Mouse (Mus musculus) E14TG2a.4 (cell line): ENCODE results near the gene Arhgap15.

ENCODE experiments used
- H3K27me3 ChIP-seq: 2 replicates; pipeline ENCODE4 v1.6.1; 2014; ENCODE audit warnings: low read length, control low read depth; ENCODE audit not compliant: insufficient read depth
- H3K36me3 ChIP-seq: 2 replicates; pipeline ENCODE4 v1.6.1; 2014; ENCODE audit warnings: low read length, control low read depth; ENCODE audit not compliant: insufficient read depth
- H3K4me1 ChIP-seq: replicated peaks from 2 replicates; pipeline ENCODE4 v1.6.1; 2014; ENCODE audit warnings: low read depth, low read length, control low read depth
- H3K4me3 ChIP-seq: replicated peaks from 2 replicates; pipeline ENCODE4 v1.5.1; 2014; ENCODE audit warnings: mild to moderate bottlenecking, low read length
- H3K9me3 ChIP-seq: 2 replicates; pipeline ENCODE4 v1.6.1; 2014; ENCODE audit warnings: low read length, control low read depth
- CTCF ChIP-seq: conservative IDR thresholded peaks from 2 replicates; pipeline ENCODE4 v1.5.1; 2014; ENCODE audit warnings: low read length
- NANOG ChIP-seq: IDR thresholded peaks from 2 replicates; pipeline ENCODE4 v1.6.1; 2014; ENCODE audit warnings: borderline replicate concordance, low read length, mixed read lengths
- POU5F1 ChIP-seq: IDR thresholded peaks from 2 replicates; pipeline ENCODE4 v1.6.1; 2014; ENCODE audit warnings: low read length, borderline replicate concordance

Gene Arhgap15

DNA sequence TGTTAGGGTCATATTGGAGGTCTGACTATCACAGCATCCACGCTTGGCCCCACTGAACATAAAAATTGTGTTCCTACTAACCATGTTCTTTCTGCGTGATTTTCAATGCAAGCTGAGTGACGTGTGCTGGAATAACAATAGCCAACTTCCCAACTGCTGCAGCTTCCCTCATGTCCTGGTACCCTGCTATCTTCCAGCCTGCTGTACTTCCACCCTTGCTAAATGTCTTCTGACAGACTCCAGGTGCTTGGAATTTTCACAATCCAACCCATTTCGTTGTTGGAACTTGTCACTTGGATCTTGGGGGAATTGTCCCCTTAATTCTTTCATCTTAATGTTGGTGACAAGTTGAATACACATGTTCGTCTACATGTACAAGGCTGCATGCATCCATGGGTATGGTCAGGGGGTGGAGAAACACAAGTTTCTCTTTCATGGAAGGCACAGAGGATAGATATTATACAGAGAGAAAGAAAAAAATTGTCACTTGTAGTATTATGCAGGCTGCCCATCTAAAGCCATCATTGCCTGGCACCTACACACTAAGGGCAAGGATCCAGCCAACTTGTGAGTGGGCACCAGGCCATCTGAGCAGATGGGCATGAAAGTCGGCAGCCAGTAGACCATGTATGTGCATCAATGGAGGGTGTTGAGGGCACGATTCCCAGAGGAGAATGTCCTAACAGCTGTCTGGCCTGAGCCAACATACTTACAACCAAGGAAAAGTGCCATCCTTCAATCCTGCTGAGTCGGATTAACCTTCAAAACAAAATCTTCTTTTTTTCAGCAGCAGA is 68.4 kb downstream of the Arhgap15 start:
- H3K36me3 ChIP-seq, result no peaks in the 10 kb centered on the region
- no peak overlapping the region for H3K4me3 ChIP-seq
- H3K27me3 ChIP-seq, result no peaks in the 10 kb centered on the region
- H3K4me1 ChIP-seq, result no peaks in the 10 kb centered on the region
- no peak for TF ChIP-seq NANOG
- TF ChIP-seq POU5F1, result no peak
- TF ChIP-seq CTCF, result no peak
- no peaks in the 10 kb centered on the region for H3K9me3 ChIP-seq

DNA sequence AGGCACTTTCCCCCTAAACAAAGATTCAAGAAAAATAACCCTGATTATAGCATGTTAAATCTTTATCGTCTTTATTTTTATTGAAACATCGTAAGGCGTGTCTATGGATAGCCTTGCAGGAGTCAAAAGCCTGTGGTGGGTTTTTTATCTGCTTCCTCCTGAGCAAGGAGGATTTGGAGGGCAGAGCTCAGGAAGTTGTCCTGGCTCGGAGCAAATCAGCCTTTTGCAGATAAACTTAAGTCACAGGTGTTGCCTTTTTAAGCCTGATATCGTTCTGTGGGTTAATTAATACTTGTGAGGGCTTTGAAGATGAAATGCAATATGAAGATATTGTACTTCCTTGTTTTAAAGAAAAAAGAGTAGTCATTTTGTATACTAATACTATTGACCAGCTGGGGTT is 87.3 kb downstream of the Arhgap15 start:
- TF ChIP-seq CTCF (no peak), POU5F1 (no peak), NANOG (no peak)

DNA sequence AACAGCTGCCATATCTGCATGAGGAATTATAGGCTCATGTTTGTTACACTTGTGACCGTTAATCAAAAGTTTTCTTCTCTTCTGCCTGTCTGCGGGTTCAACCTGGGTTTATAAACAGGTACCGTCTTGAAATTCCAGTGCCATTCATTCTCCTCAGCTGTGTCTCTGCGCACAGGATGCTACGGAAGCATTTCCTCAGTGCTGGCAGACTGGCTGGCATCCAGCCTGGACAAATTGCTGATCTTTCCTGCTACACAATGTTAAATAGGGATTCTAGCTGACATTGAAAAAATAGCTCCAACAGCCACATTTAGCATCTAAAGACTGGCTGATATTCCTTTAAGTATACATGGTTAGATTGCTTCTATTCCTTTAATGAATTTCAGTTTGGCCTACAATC is 93.0 kb downstream of the Arhgap15 start:
- TF ChIP-seq NANOG (no peak), POU5F1 (no peak), CTCF (no peak)
- Histone ChIP-seq H3K36me3 (no peaks in the 10 kb centered on the region), H3K27me3 (no peaks in the 10 kb centered on the region), H3K4me3 (no peak overlapping the region), H3K9me3 (no peaks in the 10 kb centered on the region), H3K4me1 (no peaks in the 10 kb centered on the region)

More for the DNA sequence above, 87.3 kb downstream of the Arhgap15 start:
- no peaks in the 10 kb centered on the region for H3K4me1 ChIP-seq
- no peaks in the 10 kb centered on the region for H3K27me3 ChIP-seq
- H3K9me3 ChIP-seq, result no peaks in the 10 kb centered on the region
- H3K4me3 ChIP-seq, result no peak overlapping the region
- no peaks in the 10 kb centered on the region for H3K36me3 ChIP-seq

DNA sequence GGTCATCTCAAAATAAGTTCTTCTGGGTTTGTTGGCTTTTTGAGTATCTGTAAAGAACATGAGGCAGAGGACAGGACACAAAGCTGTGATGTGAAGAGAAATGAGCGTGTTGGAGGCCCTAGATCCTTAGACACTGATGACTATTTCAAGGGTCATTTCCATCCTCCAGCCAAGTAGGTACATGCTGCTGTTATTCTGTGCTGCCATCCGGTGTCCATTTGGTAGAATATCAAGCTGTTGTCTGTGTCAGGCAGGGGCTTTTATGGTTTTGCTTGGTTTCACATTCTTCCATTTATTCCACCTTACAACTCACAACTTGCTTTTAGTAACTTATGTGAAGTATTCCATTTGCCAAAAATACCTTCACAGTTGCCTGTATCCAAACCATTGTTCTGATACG is 102.6 kb downstream of the Arhgap15 start:
- Histone ChIP-seq H3K4me3 (no peak overlapping the region), H3K4me1 (no peaks in the 10 kb centered on the region), H3K27me3 (no peaks in the 10 kb centered on the region), H3K9me3 (no peaks in the 10 kb centered on the region), H3K36me3 (no peaks in the 10 kb centered on the region)
- TF ChIP-seq CTCF (peak; percentile 28), POU5F1 (no peak)

DNA sequence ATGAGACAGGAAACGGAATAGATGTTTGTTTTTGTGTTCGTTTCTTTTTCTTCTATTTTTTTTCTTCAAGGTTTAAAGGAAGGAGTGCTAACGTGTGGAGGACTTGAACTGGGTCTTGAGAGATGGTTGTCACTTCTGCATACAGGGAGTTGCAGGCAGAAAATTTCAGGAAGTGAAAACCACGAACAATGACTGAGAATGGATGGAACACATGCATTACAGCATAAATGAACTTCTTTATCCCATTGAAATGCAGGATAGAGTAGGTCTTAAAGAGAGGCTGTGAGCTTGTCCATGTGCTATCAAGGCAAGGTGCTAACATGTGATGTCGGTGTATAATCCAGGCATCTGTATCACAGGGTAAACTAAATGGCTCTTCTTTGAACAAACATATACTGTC is 114.1 kb downstream of the Arhgap15 start:
- Histone ChIP-seq H3K36me3 (no peaks in the 10 kb centered on the region), H3K9me3 (no peaks in the 10 kb centered on the region), H3K4me3 (no peak overlapping the region), H3K27me3 (no peaks in the 10 kb centered on the region), H3K4me1 (no peaks in the 10 kb centered on the region)
- no peak for TF ChIP-seq CTCF
- no peak for TF ChIP-seq POU5F1

DNA sequence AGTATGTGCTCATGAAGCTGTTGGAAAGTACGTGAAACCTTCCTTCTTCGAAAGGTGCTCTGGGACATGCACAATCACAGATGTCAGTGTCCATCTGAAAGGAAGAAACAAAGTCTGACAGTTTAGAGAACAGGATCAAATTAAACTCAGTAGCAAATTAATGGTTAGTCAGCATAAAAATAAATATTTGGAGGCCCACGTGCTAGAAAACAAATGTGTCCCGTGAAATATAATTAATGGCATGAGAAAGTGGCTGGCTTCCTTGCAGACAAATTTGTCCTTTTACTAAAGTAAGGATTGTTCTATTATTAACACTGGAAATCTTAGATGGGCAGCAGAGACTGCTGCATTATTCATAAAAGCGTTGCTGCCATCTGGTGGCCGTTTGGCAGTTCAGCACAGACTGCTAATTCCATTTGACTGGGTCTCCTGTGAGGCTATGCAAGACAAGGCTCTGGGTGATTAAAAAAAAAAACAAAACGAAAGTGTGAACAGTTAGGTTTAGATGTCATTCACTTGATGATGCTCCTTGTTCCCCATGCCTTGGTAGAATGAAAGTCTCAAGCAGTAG is 153.9 kb downstream of the Arhgap15 start:
- H3K4me3 ChIP-seq, result no peak overlapping the region
- no peaks in the 10 kb centered on the region for H3K36me3 ChIP-seq
- no peaks in the 10 kb centered on the region for H3K27me3 ChIP-seq
- no peaks in the 10 kb centered on the region for H3K4me1 ChIP-seq
- no peak for TF ChIP-seq NANOG
- TF ChIP-seq CTCF, result peak; percentile 77
- no peak for TF ChIP-seq POU5F1
- H3K9me3 ChIP-seq, result no peaks in the 10 kb centered on the region

DNA sequence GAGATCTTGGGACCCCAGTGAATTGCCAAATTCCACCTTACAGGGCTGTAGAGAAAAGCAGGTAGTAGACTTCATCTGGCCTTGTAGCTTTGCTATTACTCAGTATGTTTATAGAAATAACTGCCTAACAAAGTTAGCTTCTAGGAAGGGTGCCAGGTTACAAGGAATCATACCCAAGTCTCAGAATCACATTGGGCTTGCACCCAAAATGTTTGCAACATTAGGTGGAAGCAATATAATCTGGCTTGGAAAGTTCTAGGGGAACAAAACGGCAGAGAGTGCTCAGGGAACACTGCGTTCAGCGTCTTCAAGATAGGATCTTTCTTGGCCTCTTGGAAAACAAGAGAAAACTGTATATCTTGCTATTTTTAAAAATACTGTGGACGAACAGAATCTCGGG is 158.9 kb downstream of the Arhgap15 start:
- Histone ChIP-seq H3K9me3 (no peaks in the 10 kb centered on the region), H3K36me3 (no peaks in the 10 kb centered on the region), H3K27me3 (no peaks in the 10 kb centered on the region), H3K4me1 (no peaks in the 10 kb centered on the region), H3K4me3 (no peak overlapping the region)
- TF ChIP-seq NANOG (no peak), CTCF (no peak), POU5F1 (no peak)

DNA sequence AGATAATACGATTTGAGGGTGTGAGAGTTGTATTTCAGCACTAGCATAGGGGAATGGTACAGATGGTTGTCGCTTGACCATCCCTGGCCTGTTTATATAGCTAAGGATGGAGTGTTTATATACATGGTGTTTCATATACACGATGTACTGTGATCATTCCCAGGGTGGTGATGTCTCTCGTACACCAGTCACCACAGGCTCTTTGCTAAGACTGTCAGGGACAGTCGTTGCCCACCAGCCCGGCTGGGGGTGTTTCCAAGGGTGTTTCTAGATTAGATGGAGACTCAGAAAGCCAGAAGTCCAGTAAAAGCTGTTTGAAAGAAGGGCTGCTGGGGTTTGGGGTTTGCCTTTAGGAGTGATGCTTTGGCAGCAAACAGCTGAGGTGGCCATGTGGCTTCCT is 165.5 kb downstream of the Arhgap15 start:
- Histone ChIP-seq H3K4me1 (no peaks in the 10 kb centered on the region), H3K36me3 (no peaks in the 10 kb centered on the region), H3K4me3 (no peak overlapping the region), H3K9me3 (no peaks in the 10 kb centered on the region), H3K27me3 (no peaks in the 10 kb centered on the region)
- TF ChIP-seq NANOG, result no peak
- TF ChIP-seq CTCF, result no peak
- no peak for TF ChIP-seq POU5F1
